Mouse (Mus musculus) megakaryocyte, embryonic 14.5 days (primary cell): ENCODE results near the gene Npvf. TPM values are rescaled to one million over a fixed set of nuclear protein-coding genes. Genes with fewer than 3 reads are reported as not detected.

Experiments used
- H3K27me3 ChIP-seq: replicated peaks from 2 replicates; pipeline ENCODE3; 2012; ENCODE audit warnings: inconsistent platforms
- H3K36me3 ChIP-seq: replicated peaks from 2 replicates; pipeline ENCODE3; 2012; ENCODE audit warnings: low read length, inconsistent platforms, mixed read lengths
- H3K4me1 ChIP-seq: 2 replicates; pipeline ENCODE4 v1.6.1; 2012; ENCODE audit warnings: inconsistent platforms
- H3K4me3 ChIP-seq: replicated peaks from 2 replicates; pipeline ENCODE3; 2012; ENCODE audit warnings: moderate library complexity, mild to moderate bottlenecking, inconsistent platforms
- H3K9me3 ChIP-seq: 2 replicates; pipeline ENCODE4 v1.6.1; 2012; ENCODE audit warnings: inconsistent platforms
- FLI1 ChIP-seq: IDR thresholded peaks from 2 replicates; pipeline ENCODE4 v1.6.1; 2012; ENCODE audit warnings: low read length, inconsistent platforms, mixed read lengths
- GATA1 ChIP-seq: IDR thresholded peaks from 3 replicates; pipeline ENCODE4 v1.6.1; 2012; ENCODE audit warnings: mixed read lengths, low read length, inconsistent platforms, borderline replicate concordance
- polyA plus RNA-seq: library from polyadenylated mRNA; stranded (reverse); fragments of >175 nt; gene quantifications from 2 replicates; pipeline ENCODE4 v1.2.3, GENCODE M21; 2012; ENCODE audit warnings: low replicate concordance; ENCODE audit not compliant: insufficient read depth

The Npvf gene
- polyA plus RNA-seq, result not detected in 2 replicates

GRCm38 (mm10) chr6:50654356-50654755 is at the start of gene Npvf:
Gene Npvf (minus strand): TSS chr6:50654439.
- Histone ChIP-seq H3K9me3 (no peaks in the 10 kb centered on the region), H3K27me3 (no peaks in the 10 kb centered on the region), H3K4me1 (no peaks in the 10 kb centered on the region), H3K36me3 (no peaks in the 10 kb centered on the region), H3K4me3 (no peak within 1 kb of the TSS)
- TF ChIP-seq FLI1 (no peak), GATA1 (no peak)

GRCm38 (mm10) chr6:50689121-50689815 is 35.0 kb upstream of the Npvf start:
- Histone ChIP-seq H3K4me1 (peaks cover 11% of the 10 kb centered on the region), H3K27me3 (peaks cover 7% of the 10 kb centered on the region), H3K9me3 (no peaks in the 10 kb centered on the region), H3K36me3 (no peaks in the 10 kb centered on the region), H3K4me3 (no peak overlapping the region)
- TF ChIP-seq FLI1 (no peak), GATA1 (no peak)

DNA sequence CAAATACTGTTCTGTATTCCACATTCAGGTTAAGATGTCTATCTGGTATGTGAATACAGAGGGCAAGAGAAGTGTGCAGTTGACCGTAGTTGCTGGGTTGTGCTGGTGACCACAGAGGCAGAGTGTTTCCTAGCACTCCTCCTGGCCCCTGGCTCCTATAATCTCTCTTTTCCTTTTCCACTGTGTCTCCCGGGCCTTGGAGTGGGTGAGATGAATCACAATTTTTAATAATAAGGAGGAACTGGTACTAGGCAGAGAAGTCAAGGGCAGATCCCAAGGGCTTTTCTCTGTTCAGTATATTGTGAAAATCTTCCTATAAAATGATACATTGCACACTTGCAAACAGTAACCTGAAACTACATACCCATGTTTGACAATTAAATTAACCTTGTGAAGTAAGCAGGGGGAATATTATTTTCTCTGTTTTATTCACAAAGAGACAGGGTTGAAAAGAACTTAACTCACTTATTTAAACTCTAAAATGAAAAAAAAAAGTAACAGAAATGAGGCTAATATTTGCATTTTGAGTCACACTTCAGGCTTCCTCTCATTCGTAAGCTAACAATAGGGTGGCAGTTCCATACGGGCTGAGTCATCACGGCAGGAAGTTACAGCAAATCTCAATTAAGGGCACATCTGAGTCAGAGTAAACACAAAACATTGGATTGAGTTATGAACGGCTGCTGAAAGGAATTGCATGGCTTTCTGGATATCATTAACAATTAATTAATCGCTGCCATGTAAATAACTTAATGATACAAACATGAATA is 30.6 kb upstream of the Npvf start:
- H3K36me3 ChIP-seq, result no peaks in the 10 kb centered on the region
- H3K27me3 ChIP-seq, result peaks cover 17% of the 10 kb centered on the region
- TF ChIP-seq FLI1 (no peak), GATA1 (no peak)
- no peak overlapping the region for H3K4me3 ChIP-seq
- no peaks in the 10 kb centered on the region for H3K9me3 ChIP-seq
- H3K4me1 ChIP-seq, result peaks cover 6% of the 10 kb centered on the region; the same call in 1 of the 2 replicates

DNA sequence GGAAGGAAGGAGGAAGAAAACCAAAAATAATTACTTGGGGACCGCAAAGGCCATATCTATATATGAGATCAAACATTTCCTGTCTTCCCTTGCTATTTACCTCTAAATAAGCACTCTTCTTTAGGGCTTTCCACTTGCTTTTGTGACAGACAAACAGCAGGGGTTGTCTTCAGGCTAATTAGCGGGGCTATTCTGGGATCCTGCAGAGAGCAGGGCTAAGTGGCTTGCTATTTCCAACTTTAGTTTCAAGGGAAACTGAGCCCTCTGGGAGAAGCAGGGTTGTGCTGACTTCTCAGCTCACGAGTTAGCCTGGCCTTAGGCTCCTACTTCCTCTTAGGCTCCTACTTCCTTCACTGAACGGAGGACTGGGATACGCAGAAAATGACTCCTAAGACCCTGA is 27.3 kb upstream of the Npvf start:
- Histone ChIP-seq H3K36me3 (no peaks in the 10 kb centered on the region), H3K9me3 (no peaks in the 10 kb centered on the region), H3K4me3 (no peak overlapping the region), H3K4me1 (peaks cover 6% of the 10 kb centered on the region; the same call in 1 of the 2 replicates), H3K27me3 (peaks cover 12% of the 10 kb centered on the region)
- TF ChIP-seq FLI1 (no peak), GATA1 (no peak)

- TF ChIP-seq FLI1 (no peak), GATA1 (no peak)
- Histone ChIP-seq H3K4me3 (no peak overlapping the region), H3K9me3 (no peaks in the 10 kb centered on the region), H3K36me3 (no peaks in the 10 kb centered on the region), H3K27me3 (peaks cover 11% of the 10 kb centered on the region), H3K4me1 (peaks cover 5% of the 10 kb centered on the region; the same call in 1 of the 2 replicates)
These were observed 26.3 kb upstream of the Npvf start for GRCm38 (mm10) chr6:50680224-50681215.

- H3K9me3 ChIP-seq, result no peaks in the 10 kb centered on the region
- no peak overlapping the region for H3K4me3 ChIP-seq
- H3K36me3 ChIP-seq, result no peaks in the 10 kb centered on the region
- H3K4me1 ChIP-seq, result no peaks in the 10 kb centered on the region
- peaks cover 10% of the 10 kb centered on the region for H3K27me3 ChIP-seq
- TF ChIP-seq FLI1 (no peak), GATA1 (no peak)
These were observed 25.2 kb upstream of the Npvf start for GRCm38 (mm10) chr6:50679486-50679828.

- no peak for TF ChIP-seq GATA1
- Histone ChIP-seq H3K36me3 (no peaks in the 10 kb centered on the region), H3K4me3 (no peak overlapping the region), H3K27me3 (peaks cover 10% of the 10 kb centered on the region), H3K4me1 (no peaks in the 10 kb centered on the region), H3K9me3 (no peaks in the 10 kb centered on the region)
These were observed 24.7 kb upstream of the Npvf start for GRCm38 (mm10) chr6:50678826-50679485.

DNA sequence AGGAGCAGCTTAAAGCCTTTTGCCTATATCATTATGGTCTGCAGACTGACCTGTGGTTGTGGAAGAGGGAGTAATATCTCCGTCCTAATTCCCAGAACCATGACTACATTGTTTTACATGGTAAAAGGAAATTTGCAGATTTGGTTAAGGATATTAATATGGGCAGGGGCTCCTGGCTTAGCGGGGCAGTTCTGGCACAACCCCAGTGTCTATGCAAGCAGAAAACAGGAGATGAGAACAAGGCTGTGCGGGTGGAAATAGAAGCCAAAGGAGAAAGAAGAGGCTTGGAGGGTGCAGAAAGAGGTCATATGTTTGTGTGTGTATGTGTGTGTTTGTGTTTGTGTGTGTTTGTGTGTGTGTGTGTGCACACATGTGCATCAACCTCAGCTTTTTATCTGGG is 17.0 kb upstream of the Npvf start:
- Histone ChIP-seq H3K4me3 (no peak overlapping the region), H3K9me3 (no peaks in the 10 kb centered on the region), H3K27me3 (peaks cover 2% of the 10 kb centered on the region), H3K36me3 (no peaks in the 10 kb centered on the region), H3K4me1 (no peaks in the 10 kb centered on the region)
- TF ChIP-seq GATA1, result no peak
- no peak for TF ChIP-seq FLI1

DNA sequence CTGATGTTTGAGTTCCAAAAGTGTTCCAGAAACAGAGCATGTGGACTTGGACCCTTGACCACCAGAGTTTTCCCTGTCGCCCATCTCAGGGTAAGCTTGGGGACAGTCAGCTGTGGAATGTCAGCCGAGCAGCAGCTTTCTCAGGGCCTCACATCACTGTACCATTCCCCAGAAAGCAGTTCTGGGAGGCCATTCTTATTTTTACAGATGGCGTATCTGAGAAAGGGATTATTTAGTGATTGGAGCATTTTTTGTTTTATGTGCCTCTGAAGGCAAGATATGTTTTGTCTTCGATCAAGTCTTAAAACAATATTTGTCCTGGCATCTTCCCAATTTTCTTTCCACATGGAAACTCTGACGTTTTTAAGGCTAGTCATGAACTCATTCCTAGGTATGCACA is 12.7 kb upstream of the Npvf start:
- peaks cover 8% of the 10 kb centered on the region for H3K27me3 ChIP-seq
- H3K4me3 ChIP-seq, result no peak overlapping the region
- TF ChIP-seq FLI1 (no peak), GATA1 (no peak)
- H3K36me3 ChIP-seq, result no peaks in the 10 kb centered on the region
- H3K9me3 ChIP-seq, result no peaks in the 10 kb centered on the region
- H3K4me1 ChIP-seq, result no peaks in the 10 kb centered on the region
